Mouse (Mus musculus): ENCODE results near the gene Otogl. TPM values are rescaled to one million over a fixed set of nuclear protein-coding genes. Genes with fewer than 3 reads are reported as not detected.

Gene Otogl
- polyA plus RNA-seq, 1 experiment: 0.02 TPM

DNA sequence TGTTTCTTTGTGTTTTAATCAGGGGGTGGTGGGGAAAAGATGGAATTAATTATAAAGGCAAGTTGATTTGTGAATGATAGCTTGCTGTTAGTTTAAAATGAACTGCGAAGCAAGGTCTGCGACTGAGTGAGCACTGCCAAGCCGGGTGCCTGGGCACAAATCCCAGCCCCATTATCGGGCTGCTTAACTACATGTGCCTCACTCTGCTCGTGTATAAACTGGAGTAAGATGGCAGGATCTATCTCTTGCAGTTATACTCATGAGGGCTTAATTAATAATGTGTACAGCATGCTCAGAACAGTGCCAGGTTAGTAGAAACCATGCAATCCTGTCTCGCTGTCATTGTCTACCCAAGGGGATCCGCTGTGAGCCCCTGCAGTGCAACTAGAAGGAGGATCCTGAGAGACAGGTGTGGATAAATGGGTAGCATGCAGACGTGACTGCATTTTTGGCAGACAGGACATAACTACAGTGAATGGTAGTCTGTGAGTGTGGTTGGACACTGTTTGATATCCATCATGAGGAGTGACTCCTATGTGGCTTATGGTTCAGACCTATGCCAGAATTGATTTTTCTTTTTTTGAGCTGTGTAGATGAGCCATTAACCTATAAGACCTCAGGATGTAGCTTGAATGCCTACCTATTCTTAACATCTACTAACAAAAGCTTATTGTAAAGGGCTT, 51.6 kb downstream of the Otogl start:
- H3K4me1 ChIP-seq (ENCODE audit: control insufficient read depth, insufficient read depth, low read length): no peaks in the 10 kb centered on the region
- WGBS: 83% methylated on average over 8 of the region's 8 CpGs
- no peak overlapping the region for H3K27ac ChIP-seq (ENCODE audit: insufficient read depth, low read depth, low read length)
- TF ChIP-seq POLR2A (IDR thresholded peaks at IDR 0.05; ENCODE audit: low read depth, low read length) (no peak), CTCF (conservative IDR thresholded peaks at IDR 0.05; ENCODE audit: insufficient read depth, insufficient read length, low read depth, low read length) (no peak)
- no peaks in the 10 kb centered on the region for H3K36me3 ChIP-seq (ENCODE audit: control insufficient read depth, insufficient read depth, low read length)
- no peaks in the 10 kb centered on the region for H3K27me3 ChIP-seq (replicated peaks; ENCODE audit: control insufficient read depth, insufficient read depth, low read length)
- no peak overlapping the region for H3K4me3 ChIP-seq (ENCODE audit: insufficient read depth, low read depth, low read length)
- no peak for DNase-seq

DNA sequence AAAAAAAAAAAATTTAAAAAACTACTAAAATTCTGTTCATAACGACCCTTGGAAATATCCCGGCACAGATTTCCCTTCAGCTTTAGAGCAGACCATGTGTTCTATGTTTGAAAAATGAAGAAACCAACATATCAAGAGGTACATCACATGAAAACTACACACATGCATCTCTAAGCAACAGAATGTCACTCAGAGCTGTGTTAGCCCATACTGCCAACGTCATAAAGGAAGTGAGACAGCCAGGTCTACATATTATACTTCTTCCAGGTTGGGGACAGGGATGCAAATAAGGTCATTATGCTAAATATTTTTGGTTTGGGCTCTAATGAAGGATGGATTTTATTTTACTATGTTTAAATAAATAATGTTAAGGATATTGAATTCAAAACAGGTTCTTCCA, 52.7 kb downstream of the Otogl start:
- WGBS: 89% methylated on average over 3 of the region's 3 CpGs

DNA sequence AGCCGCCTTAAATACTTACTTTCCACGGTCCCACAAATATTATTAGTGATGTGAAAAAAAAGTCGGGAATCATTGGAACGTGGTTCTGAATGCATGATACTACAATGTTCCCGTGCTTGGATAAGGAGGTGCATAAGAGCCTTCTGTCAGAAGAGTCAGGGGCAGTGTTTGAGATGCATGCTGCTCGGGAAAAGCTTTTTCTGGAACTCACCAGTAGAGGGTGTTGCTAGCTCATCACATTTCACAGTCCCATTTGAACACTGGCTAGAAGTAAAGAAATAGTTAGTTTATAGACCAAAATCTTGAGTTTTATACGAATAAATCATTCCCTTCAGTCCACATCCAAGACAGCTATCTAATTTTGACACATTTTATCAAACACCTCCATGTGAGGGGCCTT, 53.2 kb downstream of the Otogl start:
- H3K27me3 ChIP-seq (replicated peaks; ENCODE audit: control insufficient read depth, insufficient read depth, low read length): no peaks in the 10 kb centered on the region
- TF ChIP-seq CTCF (conservative IDR thresholded peaks at IDR 0.05; ENCODE audit: insufficient read depth, insufficient read length, low read depth, low read length) (peak; percentile 66), POLR2A (IDR thresholded peaks at IDR 0.05; ENCODE audit: low read depth, low read length) (no peak)
- 17% methylated on average over 7 of the region's 7 CpGs for WGBS
- H3K4me3 ChIP-seq (ENCODE audit: insufficient read depth, low read depth, low read length): no peak overlapping the region
- peak; percentile 54 for DNase-seq
- H3K36me3 ChIP-seq (ENCODE audit: control insufficient read depth, insufficient read depth, low read length): no peaks in the 10 kb centered on the region
- H3K27ac ChIP-seq (ENCODE audit: insufficient read depth, low read depth, low read length): no peak overlapping the region
- no peaks in the 10 kb centered on the region for H3K4me1 ChIP-seq (ENCODE audit: control insufficient read depth, insufficient read depth, low read length)

More for the DNA sequence above, 52.7 kb downstream of the Otogl start:
- H3K36me3 ChIP-seq (ENCODE audit: control insufficient read depth, insufficient read depth, low read length): no peaks in the 10 kb centered on the region
- no peak for TF ChIP-seq POLR2A (IDR thresholded peaks at IDR 0.05; ENCODE audit: low read depth, low read length)
- TF ChIP-seq CTCF (conservative IDR thresholded peaks at IDR 0.05; ENCODE audit: insufficient read depth, insufficient read length, low read depth, low read length): no peak
- no peaks in the 10 kb centered on the region for H3K27me3 ChIP-seq (replicated peaks; ENCODE audit: control insufficient read depth, insufficient read depth, low read length)
- H3K27ac ChIP-seq (ENCODE audit: insufficient read depth, low read depth, low read length): no peak overlapping the region
- DNase-seq: no peak
- H3K4me3 ChIP-seq (ENCODE audit: insufficient read depth, low read depth, low read length): no peak overlapping the region
- H3K4me1 ChIP-seq (ENCODE audit: control insufficient read depth, insufficient read depth, low read length): no peaks in the 10 kb centered on the region

DNA sequence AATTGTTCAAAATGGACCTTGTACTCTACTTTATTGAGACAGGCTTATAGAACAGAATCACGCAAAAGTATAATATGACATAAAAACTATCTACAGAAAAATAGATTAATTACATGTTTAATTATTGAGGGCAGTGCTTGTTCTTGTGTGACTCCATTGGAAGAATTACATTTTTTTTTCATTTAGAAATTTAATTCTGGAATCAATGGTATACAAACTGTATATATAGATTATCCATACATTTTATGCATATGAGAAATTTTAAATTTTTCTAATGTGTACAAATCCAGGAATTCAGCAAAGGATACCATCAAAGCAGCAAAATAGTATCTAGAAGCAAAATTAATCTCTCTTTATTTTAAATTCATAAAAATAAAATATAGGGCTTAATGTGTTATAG, 67.0 kb downstream of the Otogl start:
- Histone ChIP-seq H3K27me3 (replicated peaks; ENCODE audit: control insufficient read depth, insufficient read depth, low read length) (no peaks in the 10 kb centered on the region), H3K4me1 (ENCODE audit: control insufficient read depth, insufficient read depth, low read length) (no peaks in the 10 kb centered on the region), H3K4me3 (ENCODE audit: insufficient read depth, low read depth, low read length) (no peak overlapping the region), H3K36me3 (ENCODE audit: control insufficient read depth, insufficient read depth, low read length) (no peaks in the 10 kb centered on the region), H3K27ac (ENCODE audit: insufficient read depth, low read depth, low read length) (no peak overlapping the region)
- no peak for DNase-seq
- no peak for TF ChIP-seq CTCF (conservative IDR thresholded peaks at IDR 0.05; ENCODE audit: insufficient read depth, insufficient read length, low read depth, low read length)
- no peak for TF ChIP-seq POLR2A (IDR thresholded peaks at IDR 0.05; ENCODE audit: low read depth, low read length)
- 93% methylated on average over 1 of the region's 1 CpGs for WGBS

DNA sequence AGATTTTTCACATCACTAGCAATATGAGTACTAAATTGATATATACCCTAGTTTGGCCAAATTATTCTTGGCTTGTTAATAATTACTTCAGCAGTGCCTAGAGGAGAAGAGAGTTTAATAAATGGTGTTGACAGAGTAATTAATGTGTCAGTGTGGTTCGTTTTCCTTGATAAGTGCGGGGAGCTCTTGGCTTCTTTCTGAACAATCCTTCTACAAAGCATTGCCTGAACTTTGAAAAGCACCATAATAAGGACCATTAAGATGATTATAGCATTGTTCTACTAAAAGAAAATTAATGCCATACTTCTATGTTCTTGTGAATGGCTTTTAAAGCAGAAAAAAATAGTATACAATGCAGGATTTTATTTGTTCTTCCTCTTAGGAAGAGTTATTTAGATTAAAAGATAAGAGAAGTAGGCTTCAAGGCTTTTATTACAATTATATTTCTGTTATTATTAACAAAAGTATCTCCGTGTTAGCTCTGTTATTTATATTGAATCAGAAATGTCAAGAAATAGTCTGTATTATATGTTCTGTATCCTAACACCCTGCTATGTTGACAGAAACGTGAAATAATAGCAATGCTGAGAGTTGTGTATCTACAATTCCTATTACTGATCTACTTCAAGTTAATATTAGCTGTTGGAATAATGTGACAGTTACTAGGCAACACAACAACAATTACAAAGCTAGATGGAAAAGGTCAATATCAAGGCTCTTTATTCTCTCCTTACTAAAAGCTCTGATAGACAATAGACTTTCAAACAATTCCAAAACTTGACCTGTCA, 77.3 kb downstream of the Otogl start:
- no peak overlapping the region for H3K4me3 ChIP-seq (ENCODE audit: insufficient read depth, low read depth, low read length)
- TF ChIP-seq POLR2A (IDR thresholded peaks at IDR 0.05; ENCODE audit: low read depth, low read length) (no peak), CTCF (conservative IDR thresholded peaks at IDR 0.05; ENCODE audit: insufficient read depth, insufficient read length, low read depth, low read length) (no peak)
- no peaks in the 10 kb centered on the region for H3K36me3 ChIP-seq (ENCODE audit: control insufficient read depth, insufficient read depth, low read length)
- DNase-seq: no peak
- H3K27ac ChIP-seq (ENCODE audit: insufficient read depth, low read depth, low read length): no peak overlapping the region
- no peaks in the 10 kb centered on the region; the same call in 1 of the 2 replicates for H3K27me3 ChIP-seq (replicated peaks; ENCODE audit: control insufficient read depth, insufficient read depth, low read length)
- H3K4me1 ChIP-seq (ENCODE audit: control insufficient read depth, insufficient read depth, low read length): no peaks in the 10 kb centered on the region
- 59% methylated on average over 4 of the region's 4 CpGs for WGBS

DNA sequence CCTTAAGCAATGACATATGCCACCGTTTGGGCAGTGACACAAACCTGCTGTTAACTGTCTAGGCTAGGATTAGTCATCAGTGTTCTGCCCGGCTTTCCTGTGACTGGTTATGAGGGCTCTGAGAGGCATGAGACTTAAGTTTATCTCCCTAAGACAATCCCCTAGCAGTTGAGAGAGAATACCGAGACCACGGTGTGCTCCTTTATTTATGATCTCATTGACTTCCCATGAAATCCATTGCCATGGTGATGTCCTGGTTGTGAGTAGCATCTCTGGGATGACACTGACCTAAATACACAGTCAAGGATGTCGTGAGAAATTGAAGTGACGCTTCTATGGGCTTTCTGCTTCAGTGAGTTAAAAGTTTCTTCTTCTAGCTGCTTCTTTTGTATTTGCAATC, 82.8 kb downstream of the Otogl start:
- Histone ChIP-seq H3K4me3 (ENCODE audit: insufficient read depth, low read depth, low read length) (no peak overlapping the region), H3K27ac (ENCODE audit: insufficient read depth, low read depth, low read length) (no peak overlapping the region), H3K27me3 (replicated peaks; ENCODE audit: control insufficient read depth, insufficient read depth, low read length) (no peaks in the 10 kb centered on the region), H3K36me3 (ENCODE audit: control insufficient read depth, insufficient read depth, low read length) (no peaks in the 10 kb centered on the region), H3K4me1 (ENCODE audit: control insufficient read depth, insufficient read depth, low read length) (no peaks in the 10 kb centered on the region)
- no peak for TF ChIP-seq POLR2A (IDR thresholded peaks at IDR 0.05; ENCODE audit: low read depth, low read length)
- no peak for TF ChIP-seq CTCF (conservative IDR thresholded peaks at IDR 0.05; ENCODE audit: insufficient read depth, insufficient read length, low read depth, low read length)
- WGBS: 71% methylated on average over 6 of the region's 6 CpGs
- no peak for DNase-seq

DNA sequence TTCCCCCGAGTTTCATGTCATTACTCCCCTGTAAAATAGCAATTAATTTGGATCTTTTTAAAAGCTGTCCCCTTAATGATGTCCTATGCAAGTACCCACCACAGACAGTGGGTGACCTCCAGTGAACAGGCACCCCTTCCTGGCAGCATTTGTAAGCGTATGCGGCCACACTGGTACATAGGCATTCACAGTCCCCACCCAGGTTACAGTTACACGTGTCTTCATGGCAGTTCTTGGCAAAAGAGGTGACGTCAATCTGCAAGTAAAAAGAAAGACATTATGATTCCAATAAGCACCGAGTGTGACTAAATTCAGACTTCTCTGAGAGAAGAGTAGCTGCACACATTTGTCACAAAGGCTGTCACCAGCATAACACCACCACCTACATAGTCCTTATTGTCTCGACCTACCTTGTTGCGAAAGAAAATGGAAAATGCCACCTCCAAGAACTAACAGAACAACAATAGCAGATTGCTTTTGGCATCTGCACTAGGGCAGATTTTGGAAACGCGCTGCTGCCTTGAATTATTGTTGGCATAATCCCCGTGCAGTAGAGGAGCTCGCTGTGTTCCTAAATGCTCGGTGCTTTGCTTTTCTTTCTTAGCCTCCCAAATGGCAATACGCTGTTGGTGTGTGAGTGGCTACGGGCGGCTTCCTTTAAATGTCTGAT, 98.0 kb downstream of the Otogl start:
- Histone ChIP-seq H3K36me3 (ENCODE audit: control insufficient read depth, insufficient read depth, low read length) (no peaks in the 10 kb centered on the region), H3K27me3 (replicated peaks; ENCODE audit: control insufficient read depth, insufficient read depth, low read length) (no peaks in the 10 kb centered on the region), H3K27ac (ENCODE audit: insufficient read depth, low read depth, low read length) (no peak overlapping the region), H3K4me3 (ENCODE audit: insufficient read depth, low read depth, low read length) (no peak overlapping the region), H3K4me1 (ENCODE audit: control insufficient read depth, insufficient read depth, low read length) (no peaks in the 10 kb centered on the region)
- DNase-seq: no peak
- 81% methylated on average over 16 of the region's 16 CpGs for WGBS
- TF ChIP-seq POLR2A (IDR thresholded peaks at IDR 0.05; ENCODE audit: low read depth, low read length): no peak
- TF ChIP-seq CTCF (conservative IDR thresholded peaks at IDR 0.05; ENCODE audit: insufficient read depth, insufficient read length, low read depth, low read length): no peak

All from kidney, adult 2 months (tissue).